Mouse (Mus musculus) erythroblast, embryonic 14.5 days (primary cell): ENCODE measurements at regions not wholly inside any gene's neighbourhood (a gene's known extent, or its start where the extent isn't known, plus 50 kb on each side); places are given as distances from the start of the nearest gene placed in this dataset.

Experiments
- GATA1 ChIP-seq: IDR thresholded peaks from 2 replicates; pipeline ENCODE4 v1.6.1; 2012; ENCODE audit warnings: low read length, inconsistent platforms, mixed read lengths
- TAL1 ChIP-seq: IDR thresholded peaks from 3 replicates; pipeline ENCODE4 v1.6.1; 2012; ENCODE audit warnings: low read length, inconsistent platforms, mixed read lengths

- TF ChIP-seq GATA1 (no peak), TAL1 (no peak)
Observed at GRCm38 (mm10) chr10:67694751-67695150, 146.0 kb upstream of the Ado start.
